Mouse (Mus musculus): ENCODE measurements around the gene 4430402I18Rik.
A peak's percentile ranks its signal among the peaks of the same experiment; 100 is the strongest.

The 4430402I18Rik gene

DNA sequence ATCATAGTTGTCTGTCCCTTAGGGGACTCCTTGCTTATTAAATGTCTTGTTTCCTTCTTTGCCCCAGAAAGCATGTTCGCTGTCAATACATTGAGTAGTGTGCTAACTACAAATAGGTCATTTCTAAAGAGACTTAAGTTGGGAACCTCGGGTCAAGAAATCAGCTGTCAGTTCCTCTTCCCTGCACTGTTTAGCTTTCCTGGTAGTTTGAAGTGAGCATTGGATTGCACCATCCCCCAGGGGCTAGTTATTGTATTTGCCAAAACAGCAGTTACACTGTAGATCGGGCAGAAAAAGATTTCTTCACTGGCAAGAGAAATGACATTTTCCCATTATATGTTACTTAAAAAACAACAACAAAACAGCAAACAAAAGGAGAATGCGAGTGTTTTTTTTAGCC lies 578 bp upstream of the 4430402I18Rik start:
- DNase-seq (ENCODE audit: low spot score in 2 of 2) = no peak

DNA sequence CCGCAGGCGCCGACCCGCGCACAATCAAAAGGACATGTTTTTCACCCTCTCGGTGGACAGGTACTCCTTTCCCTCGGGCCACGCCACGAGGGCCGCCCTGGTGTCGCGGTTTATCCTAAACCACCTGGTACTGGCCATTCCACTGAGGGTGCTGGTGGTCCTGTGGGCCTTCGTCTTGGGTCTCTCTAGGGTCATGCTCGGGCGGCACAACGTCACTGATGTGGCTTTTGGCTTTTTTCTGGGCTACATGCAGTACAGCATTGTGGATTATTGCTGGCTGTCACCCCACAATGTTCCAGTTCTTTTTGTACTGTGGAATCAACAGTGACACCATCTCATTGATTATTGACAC lies 3.1 kb downstream of the 4430402I18Rik start:
- DNase-seq (ENCODE audit: low spot score in 2 of 2) = no peak

DNA sequence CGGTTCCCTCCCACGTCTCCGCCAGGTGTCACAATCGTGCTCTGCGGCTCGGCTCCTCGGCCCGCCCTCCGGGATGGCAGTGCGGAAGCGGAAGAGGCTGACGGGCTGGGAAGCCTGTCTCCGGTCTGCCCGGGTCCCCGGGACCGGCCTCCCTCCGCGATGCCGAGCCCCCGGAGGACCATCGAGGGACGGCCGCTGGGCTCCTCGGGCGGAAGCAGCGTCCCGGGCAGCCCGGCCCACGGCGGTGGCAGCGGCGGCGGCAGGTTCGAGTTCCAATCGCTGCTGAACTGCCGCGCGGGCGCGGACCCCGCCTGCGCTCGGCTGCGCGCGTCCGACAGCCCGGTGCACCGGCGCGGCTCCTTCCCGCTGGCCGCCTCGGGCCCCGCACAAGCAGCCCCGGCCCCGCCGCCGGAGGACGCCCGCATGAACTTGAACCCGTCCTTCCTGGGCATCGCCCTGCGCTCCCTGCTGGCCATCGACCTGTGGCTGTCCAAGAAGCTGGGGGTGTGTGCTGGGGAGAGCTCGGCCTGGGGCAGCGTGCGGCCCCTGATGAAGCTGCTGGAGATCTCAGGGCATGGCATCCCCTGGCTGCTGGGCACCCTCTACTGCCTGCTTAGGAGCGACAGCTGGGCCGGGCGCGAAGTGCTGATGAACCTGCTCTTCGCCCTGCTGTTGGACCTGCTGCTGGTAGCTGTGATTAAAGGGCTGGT lies 3.6 kb downstream of the 4430402I18Rik start, which contains the start of gene Plpp6:
Plpp6 (plus strand) TSS at position 112 of the 710 bp plus-strand sequence.
- peak; percentile 50 to 75 for DNase-seq (ENCODE audit: low spot score in 2 of 2)

DNA sequence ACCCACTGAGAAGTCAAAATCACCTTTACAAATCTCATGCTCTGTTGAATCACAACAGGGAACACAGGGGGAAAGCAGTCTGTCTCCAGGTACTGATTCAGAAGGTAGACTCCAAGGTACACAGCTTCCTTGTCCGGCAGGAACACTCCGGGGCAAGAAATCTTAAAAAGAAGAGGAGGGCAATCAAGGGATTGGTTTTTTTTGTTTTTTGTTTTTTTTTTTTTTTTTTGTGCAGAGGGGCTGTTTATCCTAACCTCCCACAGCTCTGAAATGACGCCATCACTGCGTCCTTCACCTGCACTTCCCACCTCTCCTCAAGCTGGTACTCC lies 4.1 kb downstream of the 4430402I18Rik start:
- DNase-seq (ENCODE audit: low spot score in 2 of 2) = no peak

DNA sequence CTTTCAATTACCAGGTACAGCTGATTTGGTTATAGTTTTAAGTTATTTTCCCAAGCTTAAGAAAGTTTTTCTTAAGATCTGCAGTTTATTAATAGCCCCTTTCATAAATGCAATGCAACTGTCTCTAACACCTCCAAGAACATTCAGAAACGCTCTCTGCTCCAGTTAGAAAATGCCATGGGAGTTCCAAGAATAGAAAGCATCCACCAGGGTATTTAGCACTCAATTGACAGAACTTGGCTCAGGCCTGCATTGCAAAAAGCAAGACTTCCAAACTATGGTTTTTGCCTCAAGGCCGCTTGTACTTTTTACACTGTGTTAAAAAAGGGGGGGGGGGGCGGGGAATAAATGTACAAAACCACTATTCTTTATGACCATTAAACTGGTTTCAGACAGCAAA lies 4.5 kb downstream of the 4430402I18Rik start:
- no peak for DNase-seq (ENCODE audit: low spot score in 2 of 2)

DNA sequence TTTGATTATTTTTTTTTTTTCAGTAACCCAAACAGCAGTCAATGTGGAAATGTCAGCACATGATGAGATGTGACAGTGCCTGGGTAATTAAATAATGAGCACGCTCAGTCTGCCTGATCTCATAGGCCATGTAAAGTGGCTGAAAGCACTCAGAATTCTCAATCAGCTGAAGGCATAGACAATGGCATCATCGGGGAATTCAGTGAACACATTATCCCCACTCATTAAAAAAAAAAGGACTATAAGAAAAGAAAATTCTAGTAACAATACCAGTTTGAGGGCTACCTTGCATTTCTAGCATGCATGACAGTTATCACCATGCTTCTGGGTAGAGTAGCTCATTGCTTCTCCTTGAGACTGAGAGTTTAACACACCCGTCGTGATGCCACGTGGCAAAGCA lies 16.3 kb downstream of the 4430402I18Rik start:
- no peak for DNase-seq (ENCODE audit: low spot score in 2 of 2)

DNA sequence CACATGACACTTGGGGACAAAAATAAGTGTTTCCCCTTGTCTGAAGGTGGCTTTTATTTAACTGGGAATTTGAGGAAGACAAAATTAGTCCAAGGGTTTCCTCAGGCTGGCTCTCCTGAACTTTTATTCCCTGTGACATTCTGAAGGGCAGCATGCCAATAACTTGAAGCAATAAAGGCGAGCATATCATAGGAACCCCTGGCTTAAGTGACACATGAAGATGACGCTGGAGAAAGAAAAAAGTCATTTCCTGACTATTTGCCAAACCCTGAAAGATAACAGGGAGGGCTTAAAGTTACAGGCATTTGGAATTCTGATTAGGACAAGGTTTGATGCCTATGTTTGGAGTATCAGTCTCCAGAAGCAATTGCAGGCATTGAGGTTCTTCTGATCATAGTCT lies 20.3 kb downstream of the 4430402I18Rik start:
- DNase-seq (ENCODE audit: low spot score in 2 of 2) = no peak

DNA sequence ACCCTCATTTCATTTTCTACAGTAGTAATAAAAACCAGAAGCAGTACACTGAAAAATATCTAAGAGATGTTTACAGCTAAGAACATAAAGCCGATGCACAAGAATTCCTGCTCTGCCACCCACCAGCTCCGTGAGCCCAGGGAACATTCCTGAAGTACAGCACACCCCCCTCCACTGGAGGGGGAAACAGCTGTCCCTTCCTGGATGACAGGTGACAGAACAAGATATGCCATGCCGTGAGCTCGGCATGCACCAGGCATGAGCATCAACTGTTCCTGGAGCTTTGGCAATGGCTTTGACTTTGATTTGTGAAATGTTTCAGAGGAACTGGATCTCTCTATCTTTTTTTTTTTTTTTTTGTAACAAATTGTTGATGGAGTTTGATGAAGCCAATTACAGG lies 20.8 kb downstream of the 4430402I18Rik start:
- DNase-seq (ENCODE audit: low spot score in 2 of 2) = no peak

DNA sequence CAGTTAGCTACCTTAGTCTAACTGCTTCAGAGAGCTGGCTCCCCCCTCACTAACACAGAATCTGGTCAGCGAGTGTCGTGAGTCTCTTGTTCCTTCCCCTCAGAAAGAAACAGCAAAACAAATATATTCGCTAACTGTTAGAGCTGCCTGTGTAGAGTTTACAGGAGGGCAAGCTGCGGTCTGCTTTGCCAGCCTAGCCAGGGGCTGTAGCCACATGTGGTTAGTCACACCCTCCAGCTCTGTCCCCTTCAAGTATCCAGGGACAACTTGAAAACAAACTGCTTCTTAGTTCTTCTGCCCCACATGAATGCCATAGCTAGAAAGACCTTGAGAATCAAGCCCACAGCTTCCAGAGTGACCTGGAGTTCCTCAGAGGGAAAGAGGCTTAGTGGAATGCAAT lies 26.3 kb downstream of the 4430402I18Rik start:
- no peak for DNase-seq (ENCODE audit: low spot score in 2 of 2)

DNA sequence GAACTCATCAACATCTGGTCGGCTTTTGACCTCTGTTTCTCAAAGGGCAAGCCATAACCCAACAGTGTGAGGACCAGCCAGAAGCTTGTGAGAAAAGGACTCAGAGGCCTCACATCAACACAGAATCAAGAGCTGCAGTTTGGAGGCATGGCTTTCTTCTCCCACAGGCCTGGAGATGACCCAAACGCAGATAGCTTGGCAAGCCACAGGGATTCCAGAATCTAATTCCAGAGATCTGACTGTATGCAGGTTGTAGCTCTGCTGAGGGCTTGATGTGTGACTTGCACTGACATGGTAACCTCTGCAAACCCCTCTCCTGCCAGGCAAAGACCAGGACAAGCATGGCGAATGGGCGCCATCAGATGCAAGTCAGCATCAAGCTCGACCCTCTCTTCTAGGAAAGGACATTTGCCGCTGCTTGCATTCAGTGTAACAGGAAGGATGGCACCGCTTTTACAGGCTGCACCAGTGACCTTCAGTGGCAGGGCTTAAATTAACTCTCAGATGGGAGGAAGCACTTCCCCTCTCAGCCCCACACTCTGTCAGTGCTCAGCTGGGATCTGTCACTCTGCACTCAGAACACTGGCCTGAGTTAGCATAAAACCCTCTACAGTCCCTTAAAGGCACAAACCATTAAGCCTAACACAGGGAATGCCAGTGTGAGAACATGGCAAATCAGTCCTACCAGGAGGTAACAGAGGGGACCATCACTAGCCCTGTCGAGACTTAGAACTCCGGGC lies 27.3 kb downstream of the 4430402I18Rik start:
- DNase-seq (ENCODE audit: low spot score in 2 of 2) = no peak

DNA sequence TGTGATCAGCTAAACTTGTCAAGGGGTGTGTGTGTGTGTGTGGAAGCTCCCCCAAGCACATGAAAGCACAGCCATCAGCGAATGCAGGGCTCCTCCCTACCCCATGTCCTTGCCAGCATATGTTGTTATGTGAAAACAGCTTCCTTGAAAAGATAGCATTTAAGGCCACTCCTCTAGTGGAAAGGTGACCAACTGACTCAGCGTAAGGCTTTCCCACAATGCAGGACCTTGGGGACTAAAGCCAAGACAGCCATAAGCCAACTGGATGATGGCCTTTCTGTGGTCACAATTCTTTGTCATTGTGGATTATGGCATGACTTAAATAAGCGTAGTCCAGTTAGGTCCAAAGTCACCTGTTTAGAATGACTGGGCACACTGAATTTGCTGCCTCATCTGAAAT lies 32.7 kb downstream of the 4430402I18Rik start:
- no peak for DNase-seq (ENCODE audit: low spot score in 2 of 2)

DNA sequence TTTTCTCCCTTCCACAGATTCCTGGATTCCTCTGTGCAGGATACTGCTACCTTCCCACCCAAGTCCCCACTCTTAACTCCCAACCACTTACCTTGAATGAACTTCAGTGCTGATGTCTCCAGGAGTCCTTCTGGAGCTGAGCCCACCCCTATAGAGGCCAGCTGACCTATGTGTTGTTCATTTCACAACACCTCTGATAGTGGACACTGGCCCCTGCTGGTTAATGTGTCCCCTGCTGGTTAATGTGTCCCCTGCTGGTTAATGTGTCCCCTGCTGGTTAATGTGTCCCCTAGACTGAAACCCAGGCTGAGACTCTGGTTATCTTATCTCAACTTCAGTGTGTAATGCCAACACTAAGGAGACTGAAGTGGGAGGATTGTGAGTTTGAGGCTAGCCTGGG lies 38.6 kb downstream of the 4430402I18Rik start:
- no peak for DNase-seq (ENCODE audit: low spot score in 2 of 2)

DNA sequence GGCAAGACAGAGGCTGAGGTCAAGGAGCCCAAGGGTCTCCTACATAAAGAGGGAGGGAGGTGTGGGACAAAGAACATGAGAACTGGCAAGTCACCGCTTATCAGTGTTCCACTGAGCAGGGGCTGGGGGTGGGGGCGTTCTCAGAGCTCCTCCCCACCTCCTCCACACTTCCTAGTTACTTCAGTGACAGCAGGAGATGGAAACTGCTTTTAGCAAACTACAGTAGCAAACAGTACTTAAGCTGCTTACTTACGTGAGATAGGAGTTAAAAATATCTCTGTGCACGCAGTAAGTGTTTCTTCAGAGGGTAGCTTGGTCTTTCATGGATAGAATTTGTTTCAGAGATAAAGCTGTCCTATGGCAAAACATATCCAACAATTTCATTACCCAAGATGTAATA lies 40.2 kb downstream of the 4430402I18Rik start:
- no peak for DNase-seq (ENCODE audit: low spot score in 2 of 2)

DNA sequence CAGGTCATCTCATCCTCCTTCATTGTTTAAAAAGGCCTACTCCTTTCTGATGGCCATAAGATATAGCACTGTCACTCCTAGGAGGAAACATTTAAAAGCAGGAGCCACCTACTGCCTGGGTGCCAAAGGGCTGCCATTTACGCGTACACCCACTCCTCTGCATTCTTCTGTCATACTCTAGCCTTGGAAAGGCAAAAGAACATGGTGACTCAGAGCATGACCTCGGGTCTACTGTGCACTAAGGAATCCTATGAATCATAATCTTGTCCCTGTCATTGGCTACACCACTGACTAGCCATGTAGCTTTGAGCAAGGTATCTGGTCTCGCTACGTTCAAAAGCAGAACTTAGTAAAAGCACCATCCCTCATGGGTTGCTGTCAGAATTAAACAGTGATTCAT lies 41.2 kb downstream of the 4430402I18Rik start:
- DNase-seq (ENCODE audit: low spot score in 2 of 2) = no peak

DNA sequence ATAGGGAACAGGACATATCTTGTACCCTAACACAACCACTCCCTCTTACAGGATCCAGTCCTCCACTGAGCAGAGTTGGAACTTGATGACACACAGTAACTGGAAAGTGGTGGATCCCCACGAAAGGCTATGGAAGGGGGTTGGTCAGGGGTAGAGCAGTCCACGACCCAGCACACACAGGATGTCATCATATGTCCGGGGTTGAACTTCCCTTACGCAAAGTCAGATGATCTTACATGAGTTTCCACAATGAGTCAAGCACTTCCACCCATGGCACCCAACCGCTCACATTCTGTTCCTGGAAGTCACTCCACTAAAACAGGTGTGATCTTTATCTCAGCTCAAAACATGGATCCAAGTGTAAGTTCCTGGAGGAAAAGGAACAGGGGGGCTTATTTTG lies 49.8 kb downstream of the 4430402I18Rik start:
- no peak for DNase-seq (ENCODE audit: low spot score in 2 of 2)

DNA sequence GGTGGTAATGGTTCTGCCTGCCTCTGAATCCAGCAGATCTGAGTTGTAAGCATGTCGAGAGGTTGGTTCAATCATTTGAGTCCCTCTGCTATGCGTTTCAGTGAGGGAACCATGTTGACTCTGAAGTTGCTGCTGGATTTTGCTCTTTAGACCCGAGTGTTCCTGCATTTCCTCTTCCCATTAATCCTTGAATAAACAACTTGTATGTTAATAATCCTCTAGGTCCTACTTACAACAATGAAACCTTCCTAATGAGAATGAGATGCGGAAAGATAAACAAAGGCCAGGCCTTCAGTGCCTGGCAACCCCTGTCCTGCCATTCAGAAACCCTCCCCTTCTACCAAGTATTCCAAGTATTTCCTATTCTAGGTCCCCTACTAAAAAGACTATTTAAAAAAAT lies 51.1 kb downstream of the 4430402I18Rik start:
- DNase-seq (ENCODE audit: low spot score in 2 of 2) = no peak

DNA sequence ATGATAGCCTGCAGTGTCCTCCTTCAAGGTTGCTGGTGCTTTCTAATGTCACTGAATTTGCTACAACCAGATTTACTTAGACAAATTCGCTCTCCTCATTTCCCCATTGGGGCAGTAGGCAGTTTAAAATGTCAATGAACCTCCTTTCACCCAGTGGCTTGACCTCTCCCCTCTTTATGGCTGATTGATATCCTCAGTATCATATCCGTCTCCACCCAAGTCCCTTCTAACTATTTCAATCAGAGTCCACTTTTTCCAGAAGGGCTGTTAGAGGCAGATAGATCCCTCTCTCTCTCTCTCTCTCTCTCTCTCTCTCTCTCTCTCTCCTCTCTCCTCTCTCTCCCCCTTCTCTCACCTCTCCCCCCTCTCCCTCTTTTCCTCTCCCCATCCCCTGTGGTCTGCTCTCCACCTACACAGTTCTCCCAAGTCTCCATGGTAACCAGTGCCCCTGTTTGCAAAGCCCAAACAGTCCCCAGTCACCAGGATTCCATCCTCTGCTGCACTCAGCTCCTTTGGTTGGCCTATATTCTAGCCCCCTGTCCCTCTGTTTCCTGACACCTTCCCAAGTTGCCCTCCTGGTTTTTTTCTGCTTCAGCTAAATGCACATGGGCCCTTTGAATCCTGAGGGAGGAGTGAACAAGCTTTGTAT lies 51.9 kb downstream of the 4430402I18Rik start:
- DNase-seq (ENCODE audit: low spot score in 2 of 2) = no peak

DNA sequence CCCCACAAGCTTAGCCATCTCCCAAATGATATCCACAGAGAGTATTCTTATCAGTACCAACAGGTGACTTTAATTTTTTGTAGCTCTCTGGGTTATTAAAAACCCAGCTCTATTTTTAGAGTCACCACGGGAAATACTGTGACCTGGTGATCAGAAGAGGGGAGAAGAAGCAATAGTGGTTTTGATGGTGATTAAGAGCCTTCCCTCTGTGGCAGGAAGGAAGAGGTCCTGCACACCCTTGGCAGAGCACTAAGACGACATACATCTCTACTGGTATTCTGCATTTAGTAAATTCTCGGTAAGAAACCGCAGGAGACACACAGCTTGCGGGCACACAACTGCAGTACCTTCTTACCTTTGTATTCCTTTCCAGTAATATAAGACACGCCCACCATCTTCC lies 53.0 kb downstream of the 4430402I18Rik start:
- no peak for DNase-seq (ENCODE audit: low spot score in 2 of 2)

DNA sequence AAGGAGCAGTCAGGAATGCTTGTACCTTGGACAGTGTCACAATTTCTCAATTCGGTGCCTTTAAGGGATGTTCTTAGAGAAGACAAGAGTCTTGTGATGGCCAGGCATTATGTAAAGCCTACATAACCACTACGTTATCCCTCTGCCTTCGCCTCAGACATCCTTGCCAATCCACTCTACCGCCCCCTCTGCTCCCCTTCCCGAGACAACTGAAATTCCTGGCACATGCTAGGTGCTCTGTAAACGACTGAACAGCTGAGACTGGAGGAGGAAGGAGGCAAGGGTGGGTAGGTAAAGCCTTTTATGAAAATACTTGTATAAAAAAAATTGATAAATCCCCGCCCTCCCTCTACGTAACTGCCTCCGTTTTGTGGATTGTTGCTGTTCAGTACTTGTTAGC lies 58.9 kb downstream of the 4430402I18Rik start:
- DNase-seq (ENCODE audit: low spot score in 2 of 2) = no peak

DNA sequence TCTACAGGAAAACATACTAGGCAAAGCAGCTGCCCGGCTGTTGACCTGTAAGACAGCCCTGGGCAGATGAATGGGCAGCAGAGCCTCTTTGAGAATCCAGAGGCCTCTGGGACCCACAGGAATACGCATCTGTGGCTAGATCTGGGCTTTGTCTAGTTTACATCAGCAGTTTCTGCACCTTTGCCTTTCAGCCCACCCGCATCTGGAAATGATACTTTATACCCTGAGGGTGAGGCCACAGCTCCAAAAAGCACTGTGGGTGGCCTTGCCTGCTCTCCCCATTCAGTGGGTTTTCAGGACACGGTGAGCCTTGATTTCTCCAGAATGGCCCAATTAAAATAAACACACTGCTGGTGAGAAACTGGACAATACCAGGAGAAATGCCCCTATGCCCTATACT lies 59.4 kb downstream of the 4430402I18Rik start:
- DNase-seq (ENCODE audit: low spot score in 2 of 2) = no peak

DNA sequence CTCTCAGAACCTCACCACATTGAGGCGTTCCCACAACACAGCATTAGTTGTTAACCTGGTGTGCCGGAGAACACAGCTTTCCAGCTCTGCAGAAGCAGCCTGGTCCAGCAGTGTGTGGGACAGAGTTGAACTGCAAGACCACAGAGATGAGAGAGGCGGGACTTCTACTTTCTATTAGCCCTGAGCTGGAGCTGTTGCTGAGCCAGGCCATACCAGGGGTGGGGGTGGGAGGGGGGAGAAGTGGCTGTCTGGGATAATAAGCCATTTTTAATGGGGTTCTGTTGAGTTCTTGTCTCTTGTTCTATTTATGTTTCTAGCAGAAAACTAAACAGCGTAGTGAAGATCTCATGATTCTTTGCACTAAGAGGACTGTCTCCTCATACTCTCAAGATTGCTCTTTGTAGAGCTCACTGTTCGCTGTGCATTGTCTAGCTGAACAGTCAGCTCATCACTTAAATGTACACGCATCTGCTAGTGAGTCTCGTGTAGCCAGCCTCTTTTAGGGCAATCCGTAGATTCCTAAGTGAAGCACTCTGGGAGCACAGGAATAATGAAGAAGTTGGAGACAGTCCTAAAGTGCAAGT lies 64.0 kb downstream of the 4430402I18Rik start:
- DNase-seq (ENCODE audit: low spot score in 2 of 2) = no peak

DNA sequence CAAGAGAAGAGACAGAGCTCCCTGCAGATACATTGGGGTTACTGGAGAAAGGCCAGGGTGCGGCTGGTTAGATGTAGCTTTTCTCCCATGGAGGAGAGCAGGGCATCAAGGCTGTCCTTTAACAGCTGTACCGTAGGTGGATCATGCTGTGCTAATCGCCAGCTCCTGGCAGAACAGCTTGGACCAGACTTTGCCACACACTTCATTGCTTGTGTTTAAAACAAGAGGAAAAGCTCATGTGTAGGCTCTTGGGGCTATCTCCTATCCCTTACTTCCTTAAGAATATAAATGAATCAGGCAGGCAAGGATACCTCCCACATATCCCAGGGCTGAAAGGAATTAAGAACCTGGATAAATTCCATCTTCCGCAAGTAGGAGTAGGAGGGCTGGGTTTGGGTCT lies 64.8 kb downstream of the 4430402I18Rik start:
- no peak for DNase-seq (ENCODE audit: low spot score in 2 of 2)

DNA sequence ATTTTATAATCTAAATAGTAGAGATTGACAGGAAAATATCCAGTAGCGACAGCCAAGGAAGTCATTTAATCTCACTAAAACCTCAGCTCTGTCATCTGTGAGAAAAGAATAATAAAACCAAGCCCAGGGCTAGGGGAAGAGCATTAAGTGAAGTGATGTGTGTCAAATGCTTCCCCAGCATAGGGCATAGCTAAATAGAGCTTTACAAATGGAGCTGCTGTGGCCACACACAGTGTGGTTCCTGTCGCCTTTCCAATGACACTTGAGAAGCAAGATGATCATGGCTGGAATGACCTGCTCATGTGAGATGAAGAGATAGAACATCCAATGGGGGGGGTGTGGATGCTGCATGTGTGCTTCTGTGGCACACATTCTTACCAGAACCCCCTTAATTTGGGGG lies 65.5 kb downstream of the 4430402I18Rik start:
- no peak for DNase-seq (ENCODE audit: low spot score in 2 of 2)
